Mouse (Mus musculus): ENCODE data around the gene Olfr1367. TPM values are rescaled to one million over a fixed set of nuclear protein-coding genes. Genes with fewer than 3 reads are reported as not detected.
"Not testable (repeated sequence)": the region's sequence is repeated elsewhere in the genome, so short reads cannot be mapped to it uniquely, and the experiment has no call there.

Gene Olfr1367
- polyA plus RNA-seq, 1 experiment: not detected

DNA sequence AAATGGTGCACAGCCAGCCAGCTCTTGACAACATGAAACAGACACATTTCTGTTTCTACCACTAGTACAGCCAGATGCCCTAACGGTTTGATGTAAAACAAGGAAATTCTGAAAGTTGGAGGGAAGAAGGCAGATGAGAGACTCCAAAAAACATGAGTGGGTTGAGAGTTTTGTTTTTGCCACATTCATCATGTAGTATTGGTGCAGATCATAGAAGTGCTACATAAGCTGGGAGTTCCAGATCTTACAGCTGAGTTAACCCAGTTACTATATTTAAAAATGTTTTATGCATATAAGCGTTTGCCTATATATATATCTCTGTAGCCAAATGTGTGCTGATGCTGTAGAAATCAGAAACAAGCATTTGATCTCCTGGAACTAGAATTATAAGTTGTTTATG lies 26.0 kb downstream of the Olfr1367 start:
- TF ChIP-seq POLR2A (IDR thresholded peaks at IDR 0.05; ENCODE audit: insufficient read depth, low read length) (no peak), CTCF (IDR thresholded peaks at IDR 0.05; ENCODE audit: low read depth, low read length) (no peak), EP300 (IDR thresholded peaks at IDR 0.05; ENCODE audit: insufficient read depth, low read depth, low read length) (no peak)

GRCm38 (mm10) chr13:21377773-21378172 lies 31.1 kb downstream of the Olfr1367 start:
- Histone ChIP-seq H3K36me3 (ENCODE audit: control insufficient read depth, insufficient read depth, low read length, poor library complexity, severe bottlenecking) (no peaks in the 10 kb centered on the region), H3K27me3 (ENCODE audit: control insufficient read depth, insufficient read depth, low read length, poor library complexity, severe bottlenecking) (no peaks in the 10 kb centered on the region), H3K9me3 (replicated peaks; ENCODE audit: control insufficient read depth, insufficient read depth, low read length, poor library complexity, severe bottlenecking) (no peaks in the 10 kb centered on the region), H3K4me3 (ENCODE audit: low read depth, low read length) (no peak overlapping the region), H3K27ac (ENCODE audit: insufficient read depth, low read length) (no peak overlapping the region), H3K4me1 (ENCODE audit: control insufficient read depth, insufficient read depth, low read length) (no peaks in the 10 kb centered on the region), H3K9ac (ENCODE audit: low read depth, poor library complexity, severe bottlenecking) (no peak overlapping the region)
- no peak for TF ChIP-seq CTCF (IDR thresholded peaks at IDR 0.05; ENCODE audit: low read depth, low read length)
- TF ChIP-seq EP300 (IDR thresholded peaks at IDR 0.05; ENCODE audit: insufficient read depth, low read depth, low read length): no peak
- TF ChIP-seq POLR2A (IDR thresholded peaks at IDR 0.05; ENCODE audit: insufficient read depth, low read length): no peak

More for the DNA sequence above, 26.0 kb downstream of the Olfr1367 start:
- Histone ChIP-seq H3K4me3 (ENCODE audit: low read depth, low read length) (no peak overlapping the region), H3K9ac (ENCODE audit: low read depth, poor library complexity, severe bottlenecking) (no peak overlapping the region), H3K9me3 (replicated peaks; ENCODE audit: control insufficient read depth, insufficient read depth, low read length, poor library complexity, severe bottlenecking) (no peaks in the 10 kb centered on the region), H3K27me3 (ENCODE audit: control insufficient read depth, insufficient read depth, low read length, poor library complexity, severe bottlenecking) (no peaks in the 10 kb centered on the region), H3K27ac (ENCODE audit: insufficient read depth, low read length) (no peak overlapping the region), H3K4me1 (ENCODE audit: control insufficient read depth, insufficient read depth, low read length) (no peaks in the 10 kb centered on the region), H3K36me3 (ENCODE audit: control insufficient read depth, insufficient read depth, low read length, poor library complexity, severe bottlenecking) (peaks cover 16% of the 10 kb centered on the region)

DNA sequence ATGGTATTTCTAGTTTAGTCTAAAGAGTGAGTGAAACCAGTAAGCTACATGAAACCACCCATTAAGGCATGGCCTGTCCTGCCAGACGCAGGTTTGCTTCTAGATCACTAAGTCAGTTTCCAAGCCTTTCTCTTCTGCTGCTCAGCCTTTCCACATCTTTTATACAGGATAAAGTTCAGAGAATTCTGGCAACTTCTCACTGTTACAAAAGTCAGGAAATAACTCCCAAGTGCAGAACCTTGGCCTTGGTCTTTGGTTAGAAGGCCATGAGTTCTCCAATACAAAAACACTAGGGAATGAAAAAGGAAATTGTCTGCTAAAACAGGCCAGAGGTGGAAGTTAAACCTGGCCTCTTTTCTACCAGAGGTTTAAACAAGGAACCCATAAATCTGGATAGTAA lies 48.5 kb downstream of the Olfr1367 start:
- TF ChIP-seq EP300 (IDR thresholded peaks at IDR 0.05; ENCODE audit: insufficient read depth, low read depth, low read length): no peak
- no peak for TF ChIP-seq POLR2A (IDR thresholded peaks at IDR 0.05; ENCODE audit: insufficient read depth, low read length)
- no peak for TF ChIP-seq CTCF (IDR thresholded peaks at IDR 0.05; ENCODE audit: low read depth, low read length)
- Histone ChIP-seq H3K9me3 (replicated peaks; ENCODE audit: control insufficient read depth, insufficient read depth, low read length, poor library complexity, severe bottlenecking) (no peaks in the 10 kb centered on the region), H3K9ac (ENCODE audit: low read depth, poor library complexity, severe bottlenecking) (no peak overlapping the region), H3K27me3 (ENCODE audit: control insufficient read depth, insufficient read depth, low read length, poor library complexity, severe bottlenecking) (no peaks in the 10 kb centered on the region), H3K27ac (ENCODE audit: insufficient read depth, low read length) (no peak overlapping the region), H3K36me3 (ENCODE audit: control insufficient read depth, insufficient read depth, low read length, poor library complexity, severe bottlenecking) (peaks cover 26% of the 10 kb centered on the region), H3K4me1 (ENCODE audit: control insufficient read depth, insufficient read depth, low read length) (no peaks in the 10 kb centered on the region), H3K4me3 (ENCODE audit: low read depth, low read length) (no peak overlapping the region)

DNA sequence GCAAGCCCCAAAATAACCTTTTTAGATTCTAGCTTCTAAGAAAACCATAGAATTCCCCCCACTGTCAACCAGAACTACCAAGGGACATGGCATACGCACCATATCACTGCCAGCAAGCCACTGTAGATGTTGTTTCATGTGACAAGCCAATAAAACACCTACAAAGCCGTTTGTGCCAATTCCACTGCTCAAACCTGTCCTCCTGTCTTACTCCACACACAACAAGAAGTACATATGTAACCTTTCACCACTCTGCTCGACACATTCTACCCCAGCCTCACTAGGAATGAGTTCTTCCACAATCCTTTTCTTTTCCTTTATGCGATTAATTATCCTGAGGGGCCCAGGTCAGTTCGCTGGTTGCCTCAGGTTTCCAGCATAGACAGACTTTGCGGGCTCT lies 48.9 kb downstream of the Olfr1367 start:
- Histone ChIP-seq H3K27me3 (ENCODE audit: control insufficient read depth, insufficient read depth, low read length, poor library complexity, severe bottlenecking) (no peaks in the 10 kb centered on the region), H3K4me1 (ENCODE audit: control insufficient read depth, insufficient read depth, low read length) (no peaks in the 10 kb centered on the region), H3K9ac (ENCODE audit: low read depth, poor library complexity, severe bottlenecking) (no peak overlapping the region), H3K36me3 (ENCODE audit: control insufficient read depth, insufficient read depth, low read length, poor library complexity, severe bottlenecking) (peaks cover 28% of the 10 kb centered on the region), H3K4me3 (ENCODE audit: low read depth, low read length) (no peak overlapping the region), H3K27ac (ENCODE audit: insufficient read depth, low read length) (no peak overlapping the region), H3K9me3 (replicated peaks; ENCODE audit: control insufficient read depth, insufficient read depth, low read length, poor library complexity, severe bottlenecking) (no peaks in the 10 kb centered on the region)
- TF ChIP-seq CTCF (IDR thresholded peaks at IDR 0.05; ENCODE audit: low read depth, low read length): no peak
- no peak for TF ChIP-seq EP300 (IDR thresholded peaks at IDR 0.05; ENCODE audit: insufficient read depth, low read depth, low read length)
- TF ChIP-seq POLR2A (IDR thresholded peaks at IDR 0.05; ENCODE audit: insufficient read depth, low read length): no peak

- not testable (repeated sequence) for H3K4me3 ChIP-seq (ENCODE audit: low read depth, low read length); H3K9me3 ChIP-seq (replicated peaks; ENCODE audit: control insufficient read depth, insufficient read depth, low read length, poor library complexity, severe bottlenecking); H3K9ac ChIP-seq (ENCODE audit: low read depth, poor library complexity, severe bottlenecking); H3K27me3 ChIP-seq (ENCODE audit: control insufficient read depth, insufficient read depth, low read length, poor library complexity, severe bottlenecking); H3K4me1 ChIP-seq (ENCODE audit: control insufficient read depth, insufficient read depth, low read length); H3K27ac ChIP-seq (ENCODE audit: insufficient read depth, low read length)
- peaks cover 27% of the 10 kb centered on the region for H3K36me3 ChIP-seq (ENCODE audit: control insufficient read depth, insufficient read depth, low read length, poor library complexity, severe bottlenecking)
Measured at GRCm38 (mm10) chr13:21396048-21396447, 49.3 kb downstream of the Olfr1367 start.

GRCm38 (mm10) chr13:21397486-21397885 lies 50.8 kb downstream of the Olfr1367 start:
- H3K27ac ChIP-seq (ENCODE audit: insufficient read depth, low read length): no peak overlapping the region
- no peaks in the 10 kb centered on the region for H3K27me3 ChIP-seq (ENCODE audit: control insufficient read depth, insufficient read depth, low read length, poor library complexity, severe bottlenecking)
- no peaks in the 10 kb centered on the region for H3K4me1 ChIP-seq (ENCODE audit: control insufficient read depth, insufficient read depth, low read length)
- H3K4me3 ChIP-seq (ENCODE audit: low read depth, low read length): no peak overlapping the region
- no peaks in the 10 kb centered on the region for H3K9me3 ChIP-seq (replicated peaks; ENCODE audit: control insufficient read depth, insufficient read depth, low read length, poor library complexity, severe bottlenecking)
- H3K9ac ChIP-seq (ENCODE audit: low read depth, poor library complexity, severe bottlenecking): no peak overlapping the region
- no peak for TF ChIP-seq POLR2A (IDR thresholded peaks at IDR 0.05; ENCODE audit: insufficient read depth, low read length)
- TF ChIP-seq CTCF (IDR thresholded peaks at IDR 0.05; ENCODE audit: low read depth, low read length): no peak
- TF ChIP-seq EP300 (IDR thresholded peaks at IDR 0.05; ENCODE audit: insufficient read depth, low read depth, low read length): no peak
- peaks cover 23% of the 10 kb centered on the region for H3K36me3 ChIP-seq (ENCODE audit: control insufficient read depth, insufficient read depth, low read length, poor library complexity, severe bottlenecking)

Other genes with a start within 250 kb of the Olfr1367 start
- gene Olfr1369-ps1, start 235.4 kb upstream of the Olfr1367 start, polyA plus RNA-seq (2011; ENCODE audit: insufficient read depth, insufficient read length, low read depth, missing spikeins): 0.27 TPM in 1 of 2 replicates, not detected in the other
- gene Olfr263, start 217.3 kb upstream of the Olfr1367 start, polyA plus RNA-seq (2011; ENCODE audit: insufficient read depth, insufficient read length, low read depth, missing spikeins): not detected in 2 replicates
- gene Olfr1368, start 201.0 kb upstream of the Olfr1367 start, polyA plus RNA-seq (2011; ENCODE audit: insufficient read depth, insufficient read length, low read depth, missing spikeins): not detected in 2 replicates
- 117 and 128 TPM in 2 replicates for gene Trim27, start 167.5 kb upstream of the Olfr1367 start, polyA plus RNA-seq (2011; ENCODE audit: insufficient read depth, insufficient read length, low read depth, missing spikeins)
- gene Gpx5, start 54.2 kb upstream of the Olfr1367 start, polyA plus RNA-seq (2011; ENCODE audit: insufficient read depth, insufficient read length, low read depth, missing spikeins): not detected in 2 replicates
- 1.2 and 2.2 TPM in 2 replicates for gene Gpx6, start 34.8 kb upstream of the Olfr1367 start, polyA plus RNA-seq (2011; ENCODE audit: insufficient read depth, insufficient read length, low read depth, missing spikeins)
- gene Zscan12, start 15.9 kb downstream of the Olfr1367 start, polyA plus RNA-seq (2011; ENCODE audit: insufficient read depth, insufficient read length, low read depth, missing spikeins): 15.6 and 17.9 TPM in 2 replicates
- gene Zkscan3, start 55.8 kb downstream of the Olfr1367 start, polyA plus RNA-seq (2011; ENCODE audit: insufficient read depth, insufficient read length, low read depth, missing spikeins): 38.5 and 40.1 TPM in 2 replicates
- 3.4 and 3.6 TPM in 2 replicates for gene Pgbd1, start 94.1 kb downstream of the Olfr1367 start, polyA plus RNA-seq (2011; ENCODE audit: insufficient read depth, insufficient read length, low read depth, missing spikeins)
- 39.0 and 42.6 TPM in 2 replicates for gene Zscan26, start 106.8 kb downstream of the Olfr1367 start, polyA plus RNA-seq (2011; ENCODE audit: insufficient read depth, insufficient read length, low read depth, missing spikeins)
- 0.55 TPM in 1 of 2 replicates, not detected in the other for gene Nkapl, start 121.6 kb downstream of the Olfr1367 start, polyA plus RNA-seq (2011; ENCODE audit: insufficient read depth, insufficient read length, low read depth, missing spikeins)
- 0.58 and 0.59 TPM in 2 replicates for gene Zkscan4, start 132.0 kb downstream of the Olfr1367 start, polyA plus RNA-seq (2011; ENCODE audit: insufficient read depth, insufficient read length, low read depth, missing spikeins)
- not detected in 2 replicates for gene Gm10065, start 132.5 kb downstream of the Olfr1367 start, polyA plus RNA-seq (2011; ENCODE audit: insufficient read depth, insufficient read length, low read depth, missing spikeins)
- 0.52 TPM in 1 of 2 replicates, not detected in the other for gene AK157302, start 148.3 kb downstream of the Olfr1367 start, polyA plus RNA-seq (2011; ENCODE audit: insufficient read depth, insufficient read length, low read depth, missing spikeins)
- 3.2 and 7.4 TPM in 2 replicates for gene Gm11273, start 154.5 kb downstream of the Olfr1367 start, polyA plus RNA-seq (2011; ENCODE audit: insufficient read depth, insufficient read length, low read depth, missing spikeins)
- gene Zkscan8, start 184.2 kb downstream of the Olfr1367 start, polyA plus RNA-seq (2011; ENCODE audit: insufficient read depth, insufficient read length, low read depth, missing spikeins): 15.2 and 16.1 TPM in 2 replicates
- gene Olfr1366, start 195.9 kb downstream of the Olfr1367 start, polyA plus RNA-seq (2011; ENCODE audit: insufficient read depth, insufficient read length, low read depth, missing spikeins): not detected in 2 replicates
- 0.15 and 0.23 TPM in 2 replicates for gene Olfr1535, start 213.0 kb downstream of the Olfr1367 start, polyA plus RNA-seq (2011; ENCODE audit: insufficient read depth, insufficient read length, low read depth, missing spikeins)
- gene Olfr1364, start 234.8 kb downstream of the Olfr1367 start, polyA plus RNA-seq (2011; ENCODE audit: insufficient read depth, insufficient read length, low read depth, missing spikeins): not detected in 2 replicates

Measured in ES-Bruce4 (cell line).